Mouse (Mus musculus): Measurements from ENCODE around the gene Glis1. TPM values are rescaled to one million over a fixed set of nuclear protein-coding genes. Genes with fewer than 3 reads are reported as not detected.
A peak's percentile ranks its signal among the peaks of the same experiment; 100 is the strongest.

The Glis1 gene
- total and polyA plus RNA-seq, 2 experiments from 2014 or later: 0.43 to 1.6 TPM

DNA sequence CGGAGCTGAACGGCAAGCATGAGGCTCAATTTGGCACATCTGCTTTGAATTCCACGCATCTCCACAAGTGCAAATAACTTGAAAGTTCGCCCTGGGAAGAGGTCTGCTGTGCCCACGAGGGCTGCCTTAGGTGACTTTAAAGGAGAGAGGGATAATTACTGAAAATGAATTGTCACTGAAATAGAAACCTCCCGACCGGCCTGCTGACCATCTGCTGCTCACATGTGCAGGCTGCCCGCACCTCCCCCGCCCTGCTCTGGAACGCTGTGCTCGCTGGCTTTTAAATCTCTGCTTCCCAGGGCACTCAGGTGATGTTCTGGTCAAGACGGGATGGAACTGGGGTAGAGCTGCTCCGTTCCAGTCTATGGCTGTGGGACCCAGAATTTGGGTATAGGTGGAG lies 103.7 kb downstream of the Glis1 start:
- Histone ChIP-seq H3K27ac (ENCODE audit: low read depth, low read length) (no peak overlapping the region), H3K27me3 (ENCODE audit: insufficient read depth, low read length) (no peaks in the 10 kb centered on the region), H3K4me2 (ENCODE audit: low read depth) (no peak overlapping the region), H3K9ac (no peak overlapping the region), H3K9me3 (ENCODE audit: low read length) (no peaks in the 10 kb centered on the region), H3K4me1 (ENCODE audit: insufficient read depth) (no peaks in the 10 kb centered on the region), H3K36me3 (ENCODE audit: insufficient read depth) (no peaks in the 10 kb centered on the region), H3K4me3 (ENCODE audit: low read depth, low read length) (no peak overlapping the region)
- ATAC-seq (no peak), DNase-seq (no peak)
- WGBS: 58% methylated on average over 13 of the region's 13 CpGs
- TF ChIP-seq CTCF (IDR thresholded peaks at IDR 0.05; ENCODE audit: low read depth): no peak

DNA sequence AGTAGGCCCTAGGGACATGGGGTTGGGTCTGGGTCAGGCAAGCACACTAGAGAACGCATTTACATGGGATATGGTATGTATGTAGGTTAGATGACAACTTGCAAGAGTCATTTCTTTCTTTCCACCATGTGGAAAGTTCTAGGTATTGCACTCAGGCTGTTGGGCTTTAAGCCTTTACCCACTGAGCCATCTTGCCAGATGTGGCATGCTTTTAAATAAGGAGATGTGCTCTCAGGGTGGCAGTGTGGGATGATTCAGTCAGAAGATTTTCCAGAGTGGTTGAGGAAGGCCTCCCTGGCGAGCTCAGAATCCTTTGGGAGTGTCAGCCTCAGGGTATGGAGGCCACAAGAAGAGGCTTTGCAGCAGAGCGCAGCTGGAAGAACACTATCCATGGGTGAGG lies 104.2 kb downstream of the Glis1 start:
- Histone ChIP-seq H3K27ac (ENCODE audit: low read depth, low read length) (no peak overlapping the region), H3K4me3 (ENCODE audit: low read depth, low read length) (no peak overlapping the region), H3K4me2 (ENCODE audit: low read depth) (no peak overlapping the region), H3K4me1 (ENCODE audit: insufficient read depth) (no peaks in the 10 kb centered on the region), H3K27me3 (ENCODE audit: insufficient read depth, low read length) (no peaks in the 10 kb centered on the region), H3K9me3 (ENCODE audit: low read length) (no peaks in the 10 kb centered on the region), H3K9ac (no peak overlapping the region), H3K36me3 (ENCODE audit: insufficient read depth) (no peaks in the 10 kb centered on the region)
- TF ChIP-seq CTCF (IDR thresholded peaks at IDR 0.05; ENCODE audit: low read depth): no peak
- no peak for DNase-seq
- ATAC-seq: no peak
- WGBS: 75% methylated on average over 3 of the region's 3 CpGs

DNA sequence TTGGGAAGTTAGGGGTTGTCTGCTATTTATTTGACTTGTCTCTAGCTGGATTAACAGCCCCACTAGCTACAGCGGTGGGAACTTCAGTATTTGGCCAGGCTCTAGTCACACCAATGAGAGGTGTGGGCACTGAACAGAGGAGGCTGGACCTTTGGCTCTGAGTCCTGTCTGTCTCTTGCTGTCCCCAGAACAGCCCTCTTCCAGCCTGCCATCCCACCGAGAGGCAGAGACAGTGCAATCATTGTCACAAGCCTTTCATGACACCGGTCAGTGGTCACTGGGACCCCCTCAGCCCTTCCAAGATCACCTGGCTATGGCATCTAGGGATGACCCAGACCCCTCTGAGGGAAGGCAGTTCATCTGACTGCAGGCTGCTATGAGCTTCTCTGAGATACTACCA lies 104.6 kb downstream of the Glis1 start:
- H3K9ac ChIP-seq: no peak overlapping the region
- H3K9me3 ChIP-seq (ENCODE audit: low read length): no peaks in the 10 kb centered on the region
- 82% methylated on average over 3 of the region's 3 CpGs for WGBS
- TF ChIP-seq CTCF (IDR thresholded peaks at IDR 0.05; ENCODE audit: low read depth): no peak
- H3K4me2 ChIP-seq (ENCODE audit: low read depth): no peak overlapping the region
- ATAC-seq (no peak), DNase-seq (no peak)
- H3K36me3 ChIP-seq (ENCODE audit: insufficient read depth): no peaks in the 10 kb centered on the region
- no peak overlapping the region for H3K27ac ChIP-seq (ENCODE audit: low read depth, low read length)
- H3K4me1 ChIP-seq (ENCODE audit: insufficient read depth): no peaks in the 10 kb centered on the region
- H3K4me3 ChIP-seq (ENCODE audit: low read depth, low read length): no peak overlapping the region
- no peaks in the 10 kb centered on the region for H3K27me3 ChIP-seq (ENCODE audit: insufficient read depth, low read length)

DNA sequence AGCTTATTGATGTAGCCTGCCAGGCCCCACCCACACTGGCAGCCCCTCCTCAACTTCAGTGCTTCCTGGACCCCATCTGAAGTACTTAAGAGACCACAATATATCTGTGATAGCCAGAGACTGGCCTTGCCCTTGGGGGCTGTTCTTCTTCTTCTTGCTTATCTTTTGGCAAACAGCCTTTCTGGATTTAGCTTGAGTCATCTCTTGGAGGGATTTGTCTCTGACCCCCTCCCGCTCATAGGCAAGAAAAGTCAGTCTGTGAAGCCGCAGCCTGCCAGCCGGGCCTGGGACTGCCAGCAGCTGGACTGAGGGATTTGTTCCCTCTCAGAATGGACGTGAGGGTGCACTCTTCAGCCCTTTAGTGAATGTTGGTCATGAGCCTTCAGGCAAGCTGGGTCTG lies 107.4 kb downstream of the Glis1 start:
- no peak for ATAC-seq
- no peak overlapping the region for H3K4me2 ChIP-seq (ENCODE audit: low read depth)
- H3K4me3 ChIP-seq (ENCODE audit: low read depth, low read length): no peak overlapping the region
- H3K9me3 ChIP-seq (ENCODE audit: low read length): no peaks in the 10 kb centered on the region
- H3K27ac ChIP-seq (ENCODE audit: low read depth, low read length): no peak overlapping the region
- no peaks in the 10 kb centered on the region for H3K36me3 ChIP-seq (ENCODE audit: insufficient read depth)
- H3K9ac ChIP-seq: no peak overlapping the region
- 65% methylated on average over 4 of the region's 4 CpGs for WGBS
- no peak for TF ChIP-seq CTCF (IDR thresholded peaks at IDR 0.05; ENCODE audit: low read depth)
- DNase-seq: no peak
- H3K27me3 ChIP-seq (ENCODE audit: insufficient read depth, low read length): no peaks in the 10 kb centered on the region
- no peaks in the 10 kb centered on the region for H3K4me1 ChIP-seq (ENCODE audit: insufficient read depth)

DNA sequence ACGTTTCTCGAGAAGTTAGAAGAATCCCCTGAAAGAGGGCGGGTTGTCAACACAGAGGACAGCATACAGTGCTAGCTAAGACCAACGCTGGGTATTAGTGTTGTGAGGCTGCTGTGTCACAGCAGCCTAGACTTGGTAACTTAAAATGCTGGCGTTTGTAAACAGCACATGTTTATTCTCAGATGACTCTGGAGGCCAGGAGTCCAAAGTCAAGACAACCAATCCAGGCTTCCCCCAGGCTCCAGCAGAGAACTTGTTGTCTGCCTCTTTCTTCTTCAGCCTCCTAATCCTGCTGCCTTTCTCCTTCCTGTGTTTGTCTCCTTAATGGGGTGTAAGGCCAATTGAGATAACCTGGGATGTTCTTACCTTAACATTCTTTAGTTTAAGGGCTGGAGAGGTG lies 110.5 kb downstream of the Glis1 start:
- Histone ChIP-seq H3K4me2 (ENCODE audit: low read depth) (no peak overlapping the region), H3K27me3 (ENCODE audit: insufficient read depth, low read length) (no peaks in the 10 kb centered on the region), H3K27ac (ENCODE audit: low read depth, low read length) (no peak overlapping the region), H3K9me3 (ENCODE audit: low read length) (no peaks in the 10 kb centered on the region), H3K36me3 (ENCODE audit: insufficient read depth) (no peaks in the 10 kb centered on the region), H3K4me3 (ENCODE audit: low read depth, low read length) (no peak overlapping the region), H3K4me1 (ENCODE audit: insufficient read depth) (no peaks in the 10 kb centered on the region), H3K9ac (no peak overlapping the region)
- TF ChIP-seq CTCF (IDR thresholded peaks at IDR 0.05; ENCODE audit: low read depth): no peak
- DNase-seq (no peak), ATAC-seq (no peak)
- 84% methylated on average over 5 of the region's 5 CpGs for WGBS

DNA sequence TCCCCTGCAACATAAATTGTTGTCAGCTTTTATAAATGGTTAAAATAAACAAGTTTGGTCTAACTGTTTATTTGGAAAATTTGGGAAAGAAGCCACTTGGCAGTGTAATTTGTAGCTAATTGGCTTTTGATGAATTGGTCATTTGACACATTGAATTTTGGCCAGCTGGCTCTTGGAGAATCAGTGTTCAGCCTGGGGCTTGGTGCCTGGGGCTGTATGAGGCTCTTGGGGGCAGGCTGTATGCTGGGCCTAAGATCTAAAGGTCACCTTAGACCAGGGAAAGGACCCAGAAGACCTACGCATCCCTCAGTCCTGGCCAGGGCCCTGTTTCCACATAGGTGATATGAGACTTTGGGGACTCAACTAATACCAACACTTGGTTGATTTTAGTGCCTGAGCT lies 111.3 kb downstream of the Glis1 start:
- H3K9me3 ChIP-seq (ENCODE audit: low read length): no peaks in the 10 kb centered on the region
- DNase-seq (no peak), ATAC-seq (no peak)
- no peak overlapping the region for H3K4me2 ChIP-seq (ENCODE audit: low read depth)
- H3K36me3 ChIP-seq (ENCODE audit: insufficient read depth): no peaks in the 10 kb centered on the region
- H3K27me3 ChIP-seq (ENCODE audit: insufficient read depth, low read length): no peaks in the 10 kb centered on the region
- no peak overlapping the region for H3K9ac ChIP-seq
- no peak overlapping the region for H3K4me3 ChIP-seq (ENCODE audit: low read depth, low read length)
- no peak for TF ChIP-seq CTCF (IDR thresholded peaks at IDR 0.05; ENCODE audit: low read depth)
- WGBS: 77% methylated on average over 1 of the region's 1 CpGs
- H3K4me1 ChIP-seq (ENCODE audit: insufficient read depth): no peaks in the 10 kb centered on the region
- H3K27ac ChIP-seq (ENCODE audit: low read depth, low read length): no peak overlapping the region

DNA sequence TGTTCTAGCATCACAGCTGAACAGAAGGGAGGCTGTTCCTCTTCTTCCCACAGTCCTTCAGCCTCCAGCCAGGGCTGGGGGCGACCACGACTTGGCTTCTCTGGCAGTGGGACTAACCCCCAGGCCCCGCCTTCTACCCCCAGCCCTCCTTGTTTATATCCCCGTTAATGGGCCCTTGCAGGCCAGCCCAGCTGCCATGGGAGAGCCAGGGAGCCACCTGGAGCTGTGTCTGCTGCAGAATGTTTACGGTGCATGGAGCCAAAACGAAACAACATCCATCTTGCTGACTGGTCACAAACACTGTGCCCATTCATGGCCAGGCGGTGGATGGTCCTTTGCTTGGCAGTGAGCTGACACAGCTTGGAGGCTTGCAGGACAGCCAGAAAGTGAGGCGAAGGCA lies 112.1 kb downstream of the Glis1 start:
- Histone ChIP-seq H3K9ac (no peak overlapping the region), H3K4me1 (ENCODE audit: insufficient read depth) (no peaks in the 10 kb centered on the region), H3K27me3 (ENCODE audit: insufficient read depth, low read length) (no peaks in the 10 kb centered on the region), H3K4me3 (ENCODE audit: low read depth, low read length) (no peak overlapping the region), H3K27ac (ENCODE audit: low read depth, low read length) (no peak overlapping the region), H3K36me3 (ENCODE audit: insufficient read depth) (no peaks in the 10 kb centered on the region), H3K9me3 (ENCODE audit: low read length) (no peaks in the 10 kb centered on the region), H3K4me2 (ENCODE audit: low read depth) (no peak overlapping the region)
- peak; percentile 64 for ATAC-seq
- 42% methylated on average over 8 of the region's 8 CpGs for WGBS
- DNase-seq: peak; percentile 33
- no peak for TF ChIP-seq CTCF (IDR thresholded peaks at IDR 0.05; ENCODE audit: low read depth)

DNA sequence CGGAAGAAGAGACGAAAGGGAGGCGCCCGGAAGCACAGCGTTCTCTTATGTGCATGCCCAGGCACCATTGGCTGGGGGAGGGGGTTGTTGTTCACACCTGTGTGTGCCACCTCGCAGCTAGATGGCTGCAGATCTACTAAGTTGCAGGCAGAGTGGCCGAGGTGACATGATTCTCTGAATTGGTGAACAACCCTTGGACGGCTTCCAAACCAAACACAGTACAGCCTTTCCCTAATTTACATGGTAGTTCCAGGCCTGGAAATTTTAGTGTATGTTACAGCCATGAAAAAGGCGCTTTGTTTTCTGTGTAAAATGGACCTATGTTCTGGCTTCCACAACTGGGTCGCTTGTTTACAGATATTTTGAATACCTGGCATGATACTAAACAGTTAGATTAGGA lies 115.7 kb downstream of the Glis1 start:
- TF ChIP-seq CTCF (IDR thresholded peaks at IDR 0.05; ENCODE audit: low read depth): no peak
- Histone ChIP-seq H3K4me2 (ENCODE audit: low read depth) (no peak overlapping the region), H3K27me3 (ENCODE audit: insufficient read depth, low read length) (no peaks in the 10 kb centered on the region), H3K9me3 (ENCODE audit: low read length) (no peaks in the 10 kb centered on the region), H3K9ac (no peak overlapping the region), H3K4me1 (ENCODE audit: insufficient read depth) (no peaks in the 10 kb centered on the region), H3K4me3 (ENCODE audit: low read depth, low read length) (no peak overlapping the region), H3K27ac (ENCODE audit: low read depth, low read length) (no peak overlapping the region), H3K36me3 (ENCODE audit: insufficient read depth) (no peaks in the 10 kb centered on the region)
- WGBS: 82% methylated on average over 10 of the region's 10 CpGs
- DNase-seq (no peak), ATAC-seq (no peak)

All from forebrain, postnatal 0 days (tissue).